Mouse (Mus musculus) hematopoietic stem cell, adult 5-6 weeks (primary cell): ENCODE results near the gene Cenpx. TPM values are rescaled to one million over a fixed set of nuclear protein-coding genes. Genes with fewer than 3 reads are reported as not detected.
"Not testable (repeated sequence)": the region's sequence is repeated elsewhere in the genome, so short reads cannot be mapped to it uniquely, and the experiment has no call there.

Source experiments
- ATAC-seq, 2 experiments: fragments of 125-278 bp in 1 of 2; replicated peaks in 1 of 2; 2 replicates each; pipeline ENCODE4 v1.8.0; 2016 to 2017; ENCODE audit warnings: inconsistent platforms in 2 of 2, mild to moderate bottlenecking in 2 of 2, moderate number of reproducible peaks in 2 of 2, low read depth in 1 of 2, moderate TSS enrichment in 1 of 2; ENCODE audit not compliant: low FRiP score in 2 of 2, poor library complexity in 2 of 2, severe bottlenecking in 2 of 2, insufficient read depth in 1 of 2, low TSS enrichment in 1 of 2
- total RNA-seq: library from RNA; stranded (forward); fragments of 172-1452, 232-1000 nt; gene quantifications from 2 replicates; pipeline ENCODE4 v1.2.3, GENCODE M21; 2017

Cenpx gene
- 58.2 and 91.7 TPM in 2 replicates for total RNA-seq

DNA sequence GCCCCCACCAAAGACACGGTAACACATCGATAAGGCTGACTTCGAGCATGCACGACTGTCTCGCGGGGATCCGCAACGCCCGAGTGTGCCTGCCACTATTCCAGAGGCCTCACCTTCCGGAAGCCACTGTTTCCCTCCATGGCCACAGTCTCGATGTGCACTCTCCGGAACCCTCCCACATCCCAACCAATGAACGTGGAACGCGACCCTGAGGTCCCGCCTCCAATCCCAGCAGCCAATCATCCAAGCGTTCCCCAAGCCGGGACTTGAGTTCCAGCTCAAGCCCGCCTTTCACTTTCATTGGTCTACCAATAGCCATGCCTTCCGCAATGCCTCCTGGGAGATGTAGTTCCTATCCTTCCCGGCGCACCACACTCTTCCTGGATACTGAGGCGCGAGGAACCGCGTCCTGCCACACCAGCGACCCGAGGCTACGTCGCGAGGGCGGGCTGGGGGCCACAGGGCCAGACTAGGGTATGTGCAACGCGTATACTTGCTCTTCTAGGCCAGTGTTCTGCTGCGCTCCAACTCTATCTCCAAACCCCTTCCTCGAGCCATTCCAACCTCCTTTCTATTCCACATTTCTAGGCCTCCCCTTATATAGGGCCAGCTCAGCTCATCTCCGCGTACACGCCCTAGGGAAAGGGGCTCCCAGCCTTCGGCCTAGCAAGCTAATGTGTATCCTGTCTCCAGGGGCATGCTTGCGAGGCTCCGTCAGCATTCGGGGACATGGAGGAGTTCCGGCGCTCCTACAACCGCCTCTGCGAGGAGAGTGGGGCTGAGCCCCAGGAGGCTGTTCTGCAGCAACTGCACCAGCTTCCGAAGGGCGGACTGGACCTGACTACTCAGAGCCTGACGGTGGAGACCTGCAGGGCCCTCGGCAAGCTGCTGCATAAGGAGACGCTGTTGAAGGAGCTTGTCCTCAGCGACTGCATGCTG, at the start of gene Cenpx, which contains the start of gene Lrrc45:
Cenpx (minus strand) TSS at position 159 of the 939 bp plus-strand sequence.
Lrrc45 (plus strand) TSS at position 346 of the 939 bp plus-strand sequence.
- ATAC-seq = peak; percentile 94 to 97

- ATAC-seq = not testable (repeated sequence)
Observed at GRCm38 (mm10) chr11:120762672-120763041, 49.1 kb upstream of the Cenpx start, which contains the start of gene Hmga1b. Gene Hmga1b (plus strand): TSS chr11:120762794.

- ATAC-seq = no peak
Observed at GRCm38 (mm10) chr11:120761811-120762671, 48.5 kb upstream of the Cenpx start.

DNA sequence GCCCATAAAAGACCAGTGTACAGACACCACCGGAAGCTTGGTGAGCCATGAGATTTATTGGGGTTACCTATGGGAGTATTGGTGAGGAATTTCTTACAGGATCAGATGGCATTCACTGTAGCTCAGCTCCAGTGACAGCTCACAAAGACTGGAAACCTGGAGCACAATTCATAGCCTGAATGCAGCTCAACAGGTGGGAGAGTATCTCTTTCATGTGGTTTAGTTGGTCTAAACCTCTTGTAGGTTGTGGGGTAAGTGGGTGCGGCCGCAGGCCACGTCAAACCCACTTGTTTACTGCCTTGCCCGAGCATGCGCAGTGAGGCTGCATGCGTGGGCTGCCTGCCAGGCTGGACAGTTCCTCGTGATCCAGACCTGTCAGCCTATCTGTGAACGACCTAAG, 46.7 kb upstream of the Cenpx start:
- ATAC-seq = no peak

DNA sequence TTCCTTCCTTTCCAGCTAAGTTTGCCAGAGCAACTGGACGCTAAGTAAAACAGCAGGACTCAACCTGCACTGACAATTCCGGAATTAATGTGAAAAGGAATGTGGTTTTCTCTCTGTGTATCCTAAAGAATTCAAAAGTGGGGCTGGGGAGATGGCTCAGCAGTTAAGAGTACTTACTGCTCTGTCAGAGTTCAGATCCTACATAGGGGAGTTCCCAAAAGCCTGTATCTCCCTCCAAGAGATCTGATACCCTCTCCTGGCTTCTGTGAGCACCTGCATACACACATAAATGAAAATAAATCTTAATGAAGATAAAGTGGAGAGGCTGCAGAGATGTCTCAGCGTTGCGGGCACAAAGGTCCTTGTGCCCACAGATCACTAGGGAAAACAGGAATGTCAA, 38.1 kb upstream of the Cenpx start:
- no peak for ATAC-seq

DNA sequence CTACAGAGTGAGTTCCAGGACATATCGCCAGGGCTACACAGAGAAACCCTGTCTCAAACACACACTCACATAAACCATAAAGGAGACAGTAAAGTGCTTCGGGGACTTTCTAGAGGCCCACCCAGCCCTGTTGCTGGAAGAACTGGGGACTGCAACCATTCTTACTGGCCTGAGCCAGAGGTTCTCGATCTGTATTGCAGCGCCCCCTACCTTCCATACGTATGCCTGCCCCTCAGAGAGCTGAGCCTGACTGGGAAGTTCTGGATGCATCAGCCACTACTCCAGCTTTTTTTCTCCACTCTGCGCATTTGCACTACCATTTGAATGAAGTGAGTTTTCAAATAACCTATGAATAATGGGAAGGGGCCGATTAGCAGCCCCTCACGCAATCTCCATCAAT, 35.9 kb upstream of the Cenpx start:
- ATAC-seq = peak; percentile 59 to 80; a peak in 3 of 4 replicates

- ATAC-seq = no peak
Observed at GRCm38 (mm10) chr11:120747974-120748373, 34.4 kb upstream of the Cenpx start.

GRCm38 (mm10) chr11:120744121-120744701, 30.7 kb upstream of the Cenpx start:
- no peak for ATAC-seq

DNA sequence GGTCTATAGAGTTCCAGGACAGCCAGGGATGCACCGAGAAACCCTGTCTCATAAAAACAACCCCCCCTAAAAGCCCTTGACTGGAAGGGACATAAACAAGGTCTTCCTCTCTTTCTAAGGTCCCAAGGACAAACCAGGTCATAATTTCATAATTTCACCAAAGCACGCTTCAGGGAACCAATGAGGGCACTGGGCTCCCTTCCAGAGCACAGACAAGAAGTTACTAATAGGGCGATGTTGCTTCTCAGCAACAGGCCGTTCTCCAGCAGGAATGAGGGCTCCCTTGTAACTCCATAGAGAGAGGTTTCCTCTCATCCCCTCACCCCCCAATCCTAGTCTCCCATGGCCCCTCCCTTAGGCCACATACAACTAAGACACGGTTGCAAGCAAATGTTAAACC, 27.4 kb upstream of the Cenpx start:
- no peak for ATAC-seq

GRCm38 (mm10) chr11:120736424-120736823, 22.9 kb upstream of the Cenpx start:
- ATAC-seq = no peak

GRCm38 (mm10) chr11:120733521-120733920, 20.0 kb upstream of the Cenpx start:
- ATAC-seq = no peak

DNA sequence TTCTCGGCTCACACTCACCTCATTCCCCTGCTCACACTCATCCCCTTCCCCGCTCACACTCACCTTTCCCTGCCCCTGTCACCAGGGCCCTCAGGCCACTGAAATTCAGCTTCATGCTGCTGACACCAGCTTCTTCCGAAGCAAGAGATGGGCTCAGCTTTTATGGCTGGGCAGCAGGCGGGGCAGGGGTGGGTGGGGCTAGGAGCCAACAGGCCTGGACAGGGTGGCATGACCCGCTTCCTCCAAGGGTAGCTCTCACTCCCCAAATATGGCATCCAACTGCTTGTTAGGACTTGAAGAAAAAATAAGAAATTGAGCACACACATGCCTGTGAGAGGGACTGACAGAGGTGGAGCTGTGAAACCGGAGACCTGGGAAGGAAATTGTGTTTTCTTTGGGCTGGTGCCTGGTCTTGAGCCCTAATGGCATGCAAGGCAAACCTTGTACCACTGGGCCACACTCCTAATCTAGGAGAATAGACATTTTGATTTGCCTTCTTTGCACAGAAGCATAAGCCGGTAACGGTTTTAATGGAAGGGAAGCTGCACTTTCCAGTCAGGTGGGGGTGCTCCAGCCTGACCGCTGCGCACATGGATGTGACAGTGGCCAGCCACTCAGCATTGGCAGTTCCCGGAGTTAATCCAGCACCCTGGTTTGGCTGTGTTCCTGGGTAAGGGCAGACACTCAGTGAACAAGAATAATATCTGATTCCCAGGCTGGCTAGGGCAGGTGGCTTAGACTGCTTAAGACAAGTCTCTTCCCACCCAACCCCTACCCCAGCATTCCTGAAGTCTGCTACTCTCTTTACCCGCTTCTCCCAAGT, 18.5 kb upstream of the Cenpx start, which contains the start of gene Cbr2:
Cbr2 (minus strand) TSS at position 257 of the 823 bp plus-strand sequence.
- no peak for ATAC-seq

DNA sequence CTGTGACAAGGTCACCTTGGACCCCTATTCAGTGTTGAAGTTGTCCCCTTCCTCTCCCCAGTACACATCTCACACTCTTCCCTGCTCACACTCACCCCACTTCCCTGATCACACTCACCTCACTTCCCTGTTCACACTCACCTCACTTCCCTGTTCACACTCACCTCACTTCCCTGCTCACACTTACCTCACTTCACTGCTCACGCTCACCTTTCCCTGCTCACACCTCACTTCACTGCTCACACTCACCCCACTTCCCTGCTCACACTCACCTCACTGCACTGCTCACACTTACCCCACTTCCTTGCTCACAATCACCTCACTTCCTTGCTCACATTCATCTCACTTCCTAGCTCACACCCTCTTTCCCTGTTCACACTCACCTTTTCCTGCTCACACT, 17.9 kb upstream of the Cenpx start:
- no peak for ATAC-seq

DNA sequence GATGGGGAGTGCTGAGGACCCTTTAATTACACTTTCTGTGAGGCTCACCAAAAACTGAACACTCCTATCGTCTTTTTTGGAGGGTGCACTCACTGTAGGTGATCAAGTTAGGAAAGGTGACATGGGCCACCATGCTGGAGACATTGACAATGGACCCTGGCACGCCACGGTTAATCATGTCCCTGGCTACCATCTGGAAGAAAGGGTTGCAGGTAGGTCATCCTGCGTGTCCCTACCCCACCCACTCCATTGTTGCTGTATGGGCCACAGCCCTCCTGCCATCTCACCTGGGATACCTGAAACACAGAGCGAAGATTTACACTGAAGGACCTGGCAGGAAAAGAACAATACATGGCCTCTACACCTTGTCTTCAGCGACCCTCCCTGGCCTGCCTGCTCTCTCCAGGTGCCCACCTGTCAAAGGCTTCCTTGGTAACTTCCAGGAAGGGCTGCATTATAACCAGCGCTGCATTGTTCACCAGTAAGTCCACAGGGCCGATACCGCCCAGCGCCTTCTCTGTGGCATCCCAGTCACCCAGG, 16.9 kb upstream of the Cenpx start:
- no peak for ATAC-seq

DNA sequence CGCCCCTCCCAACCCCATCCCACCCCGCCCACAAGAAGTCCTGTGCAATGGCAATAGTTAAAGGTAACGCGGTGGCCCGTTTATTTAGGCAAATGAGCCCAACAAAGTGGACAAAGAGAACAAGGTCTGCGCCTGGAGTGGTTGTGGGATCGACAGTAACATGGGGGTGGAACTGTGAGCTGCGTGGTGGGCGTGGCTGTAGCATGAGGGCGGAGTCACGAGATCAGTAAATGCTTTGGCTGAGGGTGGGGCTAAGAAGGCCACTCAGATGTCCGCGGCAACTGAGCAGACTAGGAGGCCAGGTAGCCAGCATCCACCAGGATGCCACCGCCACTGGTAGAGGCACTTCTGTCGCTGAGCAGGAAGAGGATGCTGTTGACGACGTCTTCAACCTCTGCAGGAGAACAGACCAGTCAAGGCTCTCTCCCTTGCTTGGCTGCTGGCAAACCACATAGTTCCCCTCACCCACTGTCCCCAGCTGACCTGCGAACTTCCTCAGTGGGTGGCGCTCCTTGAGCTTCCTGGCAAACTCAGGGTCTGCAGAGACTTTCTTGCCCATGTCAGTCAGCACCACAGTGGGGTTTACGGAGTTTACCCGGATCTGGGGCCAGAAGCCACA, 16.0 kb upstream of the Cenpx start:
- peak; percentile 75 to 79 for ATAC-seq

DNA sequence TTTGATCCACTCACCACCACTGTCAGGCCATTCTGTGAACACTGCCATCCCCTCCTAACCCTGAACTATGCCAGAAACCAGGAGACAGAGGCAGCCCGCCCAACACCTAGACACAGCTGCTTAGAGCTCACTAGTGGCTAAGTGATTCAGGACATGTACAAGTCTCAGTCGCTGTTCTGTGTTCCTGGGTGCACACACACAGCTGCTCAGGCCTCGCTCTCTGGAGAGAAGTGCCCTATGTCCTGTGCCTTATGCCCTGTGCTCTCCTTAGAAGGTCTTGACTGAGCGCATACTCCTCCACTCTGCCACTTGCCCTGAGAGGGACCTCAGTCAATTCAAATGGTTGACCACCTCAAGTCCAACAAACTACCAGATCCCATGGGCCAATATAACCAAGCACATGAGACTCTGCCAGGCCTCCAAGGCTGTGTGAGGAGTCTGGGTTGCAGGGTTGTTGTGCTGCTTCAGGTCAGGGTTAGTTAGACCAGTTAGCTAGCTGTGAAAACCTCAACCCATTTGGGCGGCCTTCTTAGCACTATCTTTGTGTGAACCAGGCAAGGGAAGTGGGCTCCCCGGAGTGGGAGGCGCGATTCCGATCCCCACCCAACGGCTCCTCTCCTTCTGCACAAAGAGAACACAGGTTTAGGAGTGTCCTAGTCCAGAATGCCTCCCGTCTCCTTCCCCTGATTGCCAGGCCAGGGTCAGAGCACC, 15.1 kb upstream of the Cenpx start:
- ATAC-seq = no peak
